Mouse (Mus musculus): Measurements from ENCODE around the gene Mup17. TPM values are rescaled to one million over a fixed set of nuclear protein-coding genes. Genes with fewer than 3 reads are reported as not detected.
"Not testable (repeated sequence)": the region's sequence is repeated elsewhere in the genome, so short reads cannot be mapped to it uniquely, and the experiment has no call there.

Mup17 gene
- polyA plus RNA-seq (2012; fragmentation: generic; extraction: Trizol), result not detected
- long read RNA-seq, experiment 1, result 0 reads
- long read RNA-seq, experiment 2, result 0 reads

DNA sequence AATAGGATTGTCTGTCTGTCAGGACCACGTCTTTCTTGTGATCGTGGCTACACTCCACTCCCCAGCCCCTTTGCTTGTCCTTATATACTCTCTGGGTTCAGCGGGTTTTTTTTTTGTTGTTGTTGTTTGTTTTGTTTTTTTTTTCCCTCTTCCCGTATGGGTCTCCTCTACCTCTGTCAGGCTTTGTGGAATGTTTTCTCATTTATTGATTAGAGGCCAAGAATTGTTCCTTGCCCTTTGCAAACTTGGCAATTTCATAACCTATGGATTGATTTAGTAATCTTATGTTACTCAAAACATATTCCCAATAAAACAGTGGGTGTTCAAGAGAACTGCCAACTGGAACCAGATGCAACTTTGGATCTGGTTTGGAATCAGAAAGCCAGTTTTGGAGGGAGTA, at the start of gene Mup17:
TSS of gene Mup17 (minus strand) at position 101 of the 400 bp plus-strand sequence.
- not testable (repeated sequence) for H3K36me3 ChIP-seq (ENCODE audit: control insufficient read depth, insufficient read depth); H3K27me3 ChIP-seq (ENCODE audit: control insufficient read depth, insufficient read depth, insufficient read length); H3K79me3 ChIP-seq (ENCODE audit: low read depth); H3K79me2 ChIP-seq (ENCODE audit: control insufficient read depth, insufficient read depth); H3ac ChIP-seq (ENCODE audit: control insufficient read depth, insufficient read length, low read depth); H3K4me3 ChIP-seq (ENCODE audit: insufficient read depth, poor library complexity, severe bottlenecking)

DNA sequence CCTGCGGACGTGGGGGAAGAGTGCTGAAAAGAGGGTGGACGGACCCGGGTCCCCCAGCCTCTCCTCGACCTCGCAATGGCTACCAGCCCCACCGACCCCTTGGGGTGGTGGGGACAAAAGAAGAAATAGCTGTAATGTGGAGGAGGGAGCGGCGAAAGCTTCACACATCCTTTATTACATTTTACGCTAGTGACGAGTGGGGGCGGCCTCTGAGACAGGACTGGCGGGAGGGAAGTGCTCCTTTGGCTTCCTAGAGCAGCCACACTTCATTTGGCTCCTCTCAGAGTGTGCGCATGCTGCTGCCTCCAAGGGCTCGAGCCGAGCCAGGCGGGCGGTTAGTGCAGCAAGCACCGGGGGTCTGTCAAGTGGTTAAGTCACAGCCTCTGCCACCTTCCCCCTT, 24.1 kb downstream of the Mup17 start:
- not testable (repeated sequence) for H3K4me3 ChIP-seq (ENCODE audit: insufficient read depth, poor library complexity, severe bottlenecking); H3K36me3 ChIP-seq (ENCODE audit: control insufficient read depth, insufficient read depth); H3K79me2 ChIP-seq (ENCODE audit: control insufficient read depth, insufficient read depth); H3K79me3 ChIP-seq (ENCODE audit: low read depth); H3ac ChIP-seq (ENCODE audit: control insufficient read depth, insufficient read length, low read depth); H3K27me3 ChIP-seq (ENCODE audit: control insufficient read depth, insufficient read depth, insufficient read length)

DNA sequence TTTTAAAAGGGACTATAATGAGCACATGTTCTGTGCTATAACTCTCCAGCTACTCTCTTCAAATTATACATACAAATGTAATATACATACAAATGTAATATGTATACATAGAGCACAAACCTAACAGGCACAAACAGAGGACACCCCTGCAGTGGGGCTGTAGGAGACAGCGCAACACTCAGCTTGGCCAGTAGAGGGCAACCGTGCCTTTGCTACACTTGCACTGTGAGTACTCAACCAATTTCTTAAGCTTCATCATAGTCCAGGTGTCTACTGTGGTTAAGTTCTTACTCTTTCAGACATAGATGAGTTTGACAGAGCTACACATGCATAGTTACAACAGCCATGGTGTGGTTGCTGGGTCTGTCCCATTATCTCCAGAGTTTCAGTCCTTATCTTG, 39.8 kb downstream of the Mup17 start:
- not testable (repeated sequence) for H3K27me3 ChIP-seq (ENCODE audit: control insufficient read depth, insufficient read depth, insufficient read length); H3K36me3 ChIP-seq (ENCODE audit: control insufficient read depth, insufficient read depth); H3ac ChIP-seq (ENCODE audit: control insufficient read depth, insufficient read length, low read depth); H3K4me3 ChIP-seq (ENCODE audit: insufficient read depth, poor library complexity, severe bottlenecking); H3K79me2 ChIP-seq (ENCODE audit: control insufficient read depth, insufficient read depth); H3K79me3 ChIP-seq (ENCODE audit: low read depth)

Other genes with a start within 250 kb of the Mup17 start
- gene Mup15, start 156.1 kb downstream of the Mup17 start, polyA plus RNA-seq (2012; fragmentation: generic; extraction: Trizol), result not detected
- not detected for gene Mup16, start 76.3 kb downstream of the Mup17 start, polyA plus RNA-seq (2012; fragmentation: generic; extraction: Trizol)
- not detected for gene Mup18, start 78.3 kb upstream of the Mup17 start, polyA plus RNA-seq (2012; fragmentation: generic; extraction: Trizol)
- not detected for gene Mup19, start 186.4 kb upstream of the Mup17 start, polyA plus RNA-seq (2012; fragmentation: generic; extraction: Trizol)
- not detected for gene Mup5, start 239.4 kb upstream of the Mup17 start, polyA plus RNA-seq (2012; fragmentation: generic; extraction: Trizol)

Data from C2C12 (cell line).